Mouse (Mus musculus) urinary bladder, postnatal 10 days (tissue): ENCODE data around the gene Desi1.

Source experiments
- DNase-seq: peaks from one replicate; pipeline ENCODE4 v3.0.0; 2022; ENCODE audit warnings: low spot score

Desi1 gene

GRCm38 (mm10) chr15:81966062-81966829 lies 67.4 kb downstream of the Desi1 start:
- no peak for DNase-seq

GRCm38 (mm10) chr15:81964980-81965545 lies 68.6 kb downstream of the Desi1 start:
- DNase-seq: no peak

GRCm38 (mm10) chr15:81964262-81964661 lies 69.4 kb downstream of the Desi1 start:
- DNase-seq: no peak

DNA sequence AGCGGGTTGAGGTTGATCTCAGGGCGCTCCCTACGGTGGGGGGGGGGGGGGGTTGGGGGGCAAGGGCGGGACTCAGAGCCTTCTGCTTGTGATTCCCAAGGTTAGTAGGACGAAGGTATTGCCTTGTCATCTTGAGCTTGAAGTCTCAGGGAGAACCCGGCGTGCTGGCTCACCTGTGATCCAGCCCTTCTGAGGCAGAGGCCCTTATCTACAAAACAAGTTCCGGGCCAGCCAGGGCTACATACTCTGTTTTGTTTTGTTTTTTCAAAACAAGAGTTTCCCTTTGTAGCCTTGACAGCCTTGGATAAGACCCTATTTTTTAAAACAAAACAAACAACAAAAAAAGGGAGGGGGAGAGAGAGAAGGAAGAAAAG lies 72.6 kb downstream of the Desi1 start:
- no peak for DNase-seq

DNA sequence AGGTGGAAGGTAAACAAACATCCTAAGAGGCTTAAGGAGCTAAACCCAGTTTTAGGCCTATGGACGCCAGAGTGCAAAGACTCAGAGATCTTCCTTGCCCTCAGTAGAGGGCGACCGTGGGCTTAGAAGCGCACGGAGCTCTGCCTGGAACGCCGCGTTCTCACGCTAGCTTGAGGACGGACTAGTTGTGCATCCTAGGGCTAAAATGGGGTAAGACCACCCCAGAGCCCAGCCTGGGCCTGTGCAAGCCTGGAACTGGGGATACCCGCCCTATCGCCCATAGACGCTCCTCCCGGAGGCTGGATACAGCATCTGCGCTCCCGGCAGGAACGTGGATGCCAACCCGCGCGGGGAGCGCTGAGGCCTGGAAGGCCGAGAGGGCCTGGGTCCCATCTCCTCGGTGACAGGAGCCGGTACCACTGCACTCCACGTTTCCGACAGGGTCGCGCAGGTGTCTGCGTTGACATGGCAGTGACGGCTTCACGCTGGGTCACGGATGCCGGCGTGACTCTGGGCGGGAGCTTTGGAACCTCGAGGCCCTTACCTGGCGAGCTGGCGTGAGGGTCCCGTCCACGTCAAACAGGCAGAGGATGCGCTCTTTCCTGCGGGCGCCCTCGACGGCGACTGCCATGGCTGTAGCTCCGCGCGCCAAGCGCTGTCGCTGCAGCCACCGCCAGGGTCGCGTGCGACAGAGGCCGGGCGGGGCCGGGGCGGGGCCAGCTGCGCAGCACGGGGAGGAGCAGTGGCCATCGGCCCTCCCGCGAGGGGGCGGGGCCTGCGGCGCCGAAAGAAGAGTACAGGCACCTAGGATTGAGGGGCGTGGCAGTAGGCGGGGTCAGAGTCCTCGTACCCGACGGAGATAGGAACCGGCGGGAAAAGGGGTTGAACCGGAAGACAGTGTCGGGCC lies 73.2 kb downstream of the Desi1 start, which contains the start of gene Pmm1:
Pmm1 (minus strand) TSS at position 760 of the 907 bp plus-strand sequence.
- DNase-seq: peak; percentile 89

DNA sequence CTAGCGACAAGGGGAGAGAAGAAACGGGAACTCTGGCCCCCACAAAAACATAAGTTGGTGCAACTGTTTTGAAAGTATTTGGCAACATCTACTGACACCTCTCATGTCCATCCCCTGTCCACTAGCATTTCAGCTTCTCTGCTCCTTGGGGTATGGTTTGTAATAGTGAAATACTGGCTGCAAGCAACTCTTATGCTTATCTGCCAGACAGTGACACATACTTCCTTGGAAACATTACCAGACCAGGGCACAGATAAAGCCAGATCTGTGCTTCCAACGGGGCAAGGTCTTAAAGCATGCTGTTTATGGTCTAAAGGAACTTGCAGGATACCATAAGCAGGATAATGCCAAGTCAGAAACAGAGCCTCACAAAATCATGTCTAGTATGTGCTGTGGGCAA lies 74.8 kb downstream of the Desi1 start:
- DNase-seq: no peak

DNA sequence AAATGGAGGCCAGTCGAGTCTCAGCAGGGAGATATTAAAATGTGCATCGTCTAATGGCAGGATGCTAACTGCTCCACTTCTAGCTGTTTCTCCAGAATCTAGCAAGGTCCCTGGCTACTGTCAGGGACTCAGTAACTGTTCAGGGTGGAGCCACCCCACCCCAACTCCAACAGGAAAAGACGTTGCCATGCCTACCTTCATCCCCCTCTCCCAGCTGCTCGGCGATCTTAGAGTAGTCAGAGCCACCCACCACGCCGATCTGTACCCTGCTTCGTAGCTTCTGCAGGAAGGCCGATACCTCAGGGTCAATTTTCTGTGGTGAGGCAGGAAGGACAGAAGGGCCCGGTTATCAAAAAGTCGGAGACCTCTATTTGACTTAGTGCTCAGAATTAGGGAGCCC lies 76.1 kb downstream of the Desi1 start:
- DNase-seq: no peak

GRCm38 (mm10) chr15:81956457-81956856 lies 77.2 kb downstream of the Desi1 start:
- no peak for DNase-seq

DNA sequence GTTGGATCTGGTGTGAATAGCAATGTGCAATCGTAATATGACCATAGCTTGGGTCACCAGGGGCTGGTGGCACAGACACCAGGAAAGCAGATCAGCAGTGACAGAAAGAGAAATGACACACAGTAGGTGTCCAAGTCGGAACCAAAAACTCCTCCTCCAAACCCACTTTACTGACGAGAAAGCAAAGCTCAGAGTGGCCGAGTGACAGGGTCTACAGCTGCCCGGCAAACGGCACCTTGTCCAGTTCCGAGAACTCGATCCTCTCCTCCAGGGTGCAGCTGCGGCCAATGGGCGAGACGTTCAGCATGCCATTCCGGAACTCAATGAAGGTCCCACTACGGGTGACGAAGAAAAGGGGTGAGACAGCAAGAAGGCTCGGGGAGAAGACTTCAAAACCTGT lies 78.2 kb downstream of the Desi1 start:
- DNase-seq: no peak

GRCm38 (mm10) chr15:81954716-81955115 lies 78.9 kb downstream of the Desi1 start:
- DNase-seq: no peak

DNA sequence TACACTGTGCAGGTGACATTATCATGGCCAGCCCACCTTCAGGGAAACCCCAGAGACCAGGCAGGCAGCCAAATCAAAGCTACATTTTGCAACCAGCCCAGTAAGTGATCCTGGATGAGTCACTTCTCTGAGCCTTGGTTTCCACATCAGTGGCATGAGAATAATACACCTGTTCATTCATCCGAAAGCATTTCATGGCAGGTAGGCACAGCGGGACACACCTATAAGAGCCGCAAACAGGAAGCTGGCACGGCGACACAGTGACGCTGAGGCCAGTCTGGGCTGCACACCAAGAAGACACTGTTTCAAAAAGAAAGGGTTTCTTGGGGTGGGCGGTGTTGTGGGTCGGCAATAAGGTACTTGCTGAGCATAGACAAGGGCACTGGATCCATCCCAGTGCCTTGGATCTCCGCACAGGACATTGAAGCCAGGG lies 79.5 kb downstream of the Desi1 start:
- DNase-seq: no peak

- no peak for DNase-seq
Observed at GRCm38 (mm10) chr15:81952310-81952709, 81.4 kb downstream of the Desi1 start.

DNA sequence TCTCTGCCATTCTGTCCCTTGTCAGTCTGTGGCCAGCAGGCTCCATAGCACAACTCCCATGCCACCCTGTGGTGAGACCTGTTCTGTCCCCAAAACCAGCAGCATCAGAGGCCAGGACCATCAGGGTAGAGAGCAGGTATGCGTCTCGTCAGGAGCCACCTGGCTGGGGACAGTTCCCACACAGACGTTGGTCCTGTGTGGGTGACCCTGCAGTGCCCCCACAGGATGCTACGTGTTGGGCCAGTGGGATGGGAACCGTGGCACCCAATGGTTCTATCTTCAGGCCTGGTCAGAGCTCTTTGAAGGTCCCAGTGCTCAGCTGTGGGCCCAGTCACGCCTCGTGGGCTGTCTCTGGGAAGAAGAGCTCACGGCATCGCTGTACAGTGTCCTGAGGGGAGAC lies 82.5 kb downstream of the Desi1 start:
- no peak for DNase-seq

- no peak for DNase-seq
Observed at GRCm38 (mm10) chr15:81950716-81951115, 82.9 kb downstream of the Desi1 start.

GRCm38 (mm10) chr15:81949476-81950131 lies 84.1 kb downstream of the Desi1 start:
- DNase-seq: no peak

- DNase-seq: no peak
Observed at GRCm38 (mm10) chr15:81949076-81949475, 84.6 kb downstream of the Desi1 start.

DNA sequence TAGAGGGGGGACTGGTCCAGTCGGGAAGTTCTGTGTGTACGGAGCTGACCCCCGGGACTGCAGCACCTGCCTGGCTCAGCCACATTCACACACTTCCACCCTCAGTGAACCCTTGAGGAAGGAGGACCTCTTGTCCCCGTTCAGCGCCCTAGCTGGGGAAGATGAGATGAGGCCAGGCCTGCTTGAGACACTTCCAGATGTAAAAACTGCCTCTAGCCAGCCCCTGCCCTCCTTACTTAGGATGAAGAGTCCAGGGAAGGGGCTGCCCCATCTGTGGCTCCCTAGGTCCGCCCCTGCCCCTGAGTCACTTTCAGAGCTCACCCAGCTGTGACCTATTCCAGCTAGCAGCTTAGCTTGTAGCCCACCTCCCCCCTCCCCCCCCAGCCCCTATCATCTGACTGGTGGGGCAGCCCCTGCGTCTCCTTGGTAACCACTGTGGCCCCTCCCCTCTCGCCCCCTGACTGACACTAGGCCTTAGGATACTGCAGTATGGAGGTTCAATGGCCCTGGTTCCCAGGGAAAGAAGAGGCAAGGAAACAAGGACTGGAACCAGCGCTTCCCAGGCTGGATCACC lies 90.4 kb downstream of the Desi1 start:
- no peak for DNase-seq
